Mouse (Mus musculus) olfactory bulb, adult 2 months (tissue): ENCODE data around the gene Gm12248.

Source experiments
- CTCF ChIP-seq: fragments of 200-500 bp; IDR thresholded peaks from 2 replicates; pipeline ENCODE4 v1.5.1; 2012; ENCODE audit warnings: low read depth, mild to moderate bottlenecking, low read length, moderate library complexity; ENCODE audit not compliant: insufficient read depth
- POLR2A ChIP-seq: fragments of 200-500 bp; IDR thresholded peaks from 2 replicates; pipeline ENCODE4 v1.6.1; 2012; ENCODE audit warnings: mild to moderate bottlenecking, low read depth, low read length, moderate library complexity; ENCODE audit not compliant: insufficient read depth

DNA sequence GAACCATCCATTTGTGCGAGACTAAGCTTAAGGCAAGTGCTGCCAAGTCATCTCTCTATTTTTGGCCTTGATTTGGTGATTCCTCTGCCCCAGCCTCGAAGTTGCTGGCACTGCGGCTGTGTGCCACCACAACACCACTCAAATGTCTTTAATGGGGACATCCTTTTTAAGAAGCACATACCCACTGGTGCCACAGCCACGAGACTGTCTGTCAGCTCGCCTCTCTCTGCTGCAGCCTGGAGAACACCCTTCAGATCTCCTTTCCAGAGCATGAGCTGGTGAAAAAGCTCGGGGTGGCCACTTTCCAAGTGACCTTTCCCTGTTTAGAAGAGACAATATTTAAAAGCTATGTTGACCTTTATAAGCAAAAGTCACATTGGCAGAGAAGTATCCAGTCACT lies 43.7 kb upstream of the Gm12248 start:
- TF ChIP-seq CTCF (no peak), POLR2A (no peak)
